Mouse (Mus musculus) ES-Bruce4 (cell line): ENCODE results near the gene Ints5. TPM values are rescaled to one million over a fixed set of nuclear protein-coding genes. Genes with fewer than 3 reads are reported as not detected.

Experiments used
- H3K27ac ChIP-seq: 2 replicates; pipeline ENCODE4 v1.5.1; 2012; ENCODE audit warnings: low read length, inconsistent platforms; ENCODE audit not compliant: insufficient read depth
- H3K27me3 ChIP-seq: 2 replicates; pipeline ENCODE4 v1.6.1; 2012; ENCODE audit warnings: mild to moderate bottlenecking, low read length, inconsistent platforms; ENCODE audit not compliant: control insufficient read depth, poor library complexity, insufficient read depth, severe bottlenecking
- H3K36me3 ChIP-seq: 2 replicates; pipeline ENCODE4 v1.6.1; 2012; ENCODE audit warnings: inconsistent platforms, mild to moderate bottlenecking, low read length, moderate library complexity; ENCODE audit not compliant: control insufficient read depth, poor library complexity, insufficient read depth, severe bottlenecking
- H3K4me1 ChIP-seq: one replicate; pipeline ENCODE4 v1.8.1; 2011; ENCODE audit warnings: low read length; ENCODE audit not compliant: control insufficient read depth, insufficient read depth
- H3K4me3 ChIP-seq: 2 replicates; pipeline ENCODE4 v1.5.1; 2011; ENCODE audit warnings: low read depth, mild to moderate bottlenecking, low read length
- H3K9ac ChIP-seq: 2 replicates; pipeline ENCODE4 v1.6.1; 2012; ENCODE audit warnings: low read depth, mild to moderate bottlenecking, inconsistent platforms; ENCODE audit not compliant: poor library complexity, severe bottlenecking
- H3K9me3 ChIP-seq: replicated peaks from 2 replicates; pipeline ENCODE4 v1.6.1; 2012; ENCODE audit warnings: mild to moderate bottlenecking, low read length, inconsistent platforms; ENCODE audit not compliant: control insufficient read depth, poor library complexity, insufficient read depth, severe bottlenecking
- CTCF ChIP-seq: IDR thresholded peaks from one replicate; pipeline ENCODE4 v1.8.1; 2011; ENCODE audit warnings: low read depth, low read length
- EP300 ChIP-seq: IDR thresholded peaks from 2 replicates; pipeline ENCODE4 v1.6.1; 2011; ENCODE audit warnings: low read depth, low read length; ENCODE audit not compliant: insufficient read depth
- POLR2A ChIP-seq: IDR thresholded peaks from one replicate; pipeline ENCODE4 v1.8.1; 2011; ENCODE audit warnings: low read length; ENCODE audit not compliant: insufficient read depth
- polyA plus RNA-seq: library from polyadenylated mRNA; stranded (reverse); fragments of >200 nt; gene quantifications from 2 replicates; pipeline ENCODE4 v1.2.4, GENCODE M21; 2011; ENCODE audit warnings: low read depth; ENCODE audit not compliant: missing spikeins, insufficient read depth, insufficient read length

Ints5 gene
- polyA plus RNA-seq, 1 experiment = 23.1 TPM

GRCm38 (mm10) chr19:8881034-8881392 lies 11.8 kb upstream of the Ints5 start:
- Histone ChIP-seq H3K36me3 (peaks cover 8% of the 10 kb centered on the region; the same call in 1 of the 2 replicates), H3K9ac (peak overlapping the region; percentile 65), H3K27me3 (no peaks in the 10 kb centered on the region), H3K9me3 (no peaks in the 10 kb centered on the region), H3K4me1 (peaks cover 1% of the 10 kb centered on the region), H3K4me3 (peak overlapping the region; percentile 87), H3K27ac (peak overlapping the region; percentile 46; the same call in 1 of the 2 replicates)
- TF ChIP-seq EP300 (no peak), CTCF (no peak), POLR2A (no peak)

GRCm38 (mm10) chr19:8883616-8884015 lies 9.2 kb upstream of the Ints5 start, which contains the start of the genes Lbhd1 and Gm49403:
Lbhd1 (plus strand) TSS chr19:8883732.
Gm49403 (plus strand) TSS chr19:8883930.
- no peaks in the 10 kb centered on the region for H3K27me3 ChIP-seq

GRCm38 (mm10) chr19:8886916-8887584 lies 5.8 kb upstream of the Ints5 start:
- Histone ChIP-seq H3K9ac (peak overlapping the region; percentile 99), H3K27ac (peak overlapping the region; percentile 93), H3K4me3 (peak overlapping the region; percentile 98), H3K36me3 (peaks cover 29% of the 10 kb centered on the region), H3K27me3 (no peaks in the 10 kb centered on the region), H3K4me1 (peaks cover 3% of the 10 kb centered on the region), H3K9me3 (no peaks in the 10 kb centered on the region)
- no peak for TF ChIP-seq EP300
- no peak for TF ChIP-seq CTCF
- no peak for TF ChIP-seq POLR2A

More at GRCm38 (mm10) chr19:8883616-8884015, 9.2 kb upstream of the Ints5 start, which contains the start of the genes Lbhd1 and Gm49403:
- H3K9me3 ChIP-seq = no peaks in the 10 kb centered on the region
- no peak for TF ChIP-seq CTCF
- no peak for TF ChIP-seq EP300
- no peak for TF ChIP-seq POLR2A
- H3K4me3 ChIP-seq = no peak within 1 kb of the TSS
- no peak within 1 kb of the TSS for H3K9ac ChIP-seq
- peaks cover 10% of the 10 kb centered on the region for H3K36me3 ChIP-seq
- H3K4me1 ChIP-seq = peaks cover 1% of the 10 kb centered on the region
- H3K27ac ChIP-seq = no peak within 1 kb of the TSS

- Histone ChIP-seq H3K4me1 (peaks cover 3% of the 10 kb centered on the region), H3K36me3 (peaks cover 29% of the 10 kb centered on the region), H3K9me3 (no peaks in the 10 kb centered on the region), H3K9ac (peak overlapping the region; percentile 99), H3K27me3 (no peaks in the 10 kb centered on the region), H3K27ac (peak overlapping the region; percentile 93), H3K4me3 (peak overlapping the region; percentile 98)
- peak; percentile 43 for TF ChIP-seq POLR2A
- no peak for TF ChIP-seq CTCF
- TF ChIP-seq EP300 = no peak
These were observed 5.0 kb upstream of the Ints5 start for GRCm38 (mm10) chr19:8887585-8888463.

GRCm38 (mm10) chr19:8888511-8889385 lies 4.1 kb upstream of the Ints5 start, which contains the start of the genes 1810009A15Rik and Gm49416:
1810009A15Rik (plus strand) TSS chr19:8888853.
Gm49416 (plus strand) TSS chr19:8888926.
- H3K9ac ChIP-seq = peak within 1 kb of the TSS; percentile 99
- peak; percentile 91 for TF ChIP-seq POLR2A
- TF ChIP-seq EP300 = no peak
- TF ChIP-seq CTCF = no peak
- peaks cover 3% of the 10 kb centered on the region for H3K4me1 ChIP-seq
- H3K4me3 ChIP-seq = peak within 1 kb of the TSS; percentile 98
- H3K36me3 ChIP-seq = peaks cover 29% of the 10 kb centered on the region
- H3K9me3 ChIP-seq = no peaks in the 10 kb centered on the region
- H3K27me3 ChIP-seq = no peaks in the 10 kb centered on the region
- H3K27ac ChIP-seq = peak within 1 kb of the TSS; percentile 93
